Mouse (Mus musculus) erythroblast, adult 5-6 weeks (primary cell): ENCODE measurements around the gene Nlrp1b. TPM values are rescaled to one million over a fixed set of nuclear protein-coding genes. Genes with fewer than 3 reads are reported as not detected.

Experiments
- ATAC-seq: replicated peaks from 2 replicates; pipeline ENCODE4 v1.8.0; 2016; ENCODE audit warnings: moderate number of reproducible peaks, mild to moderate bottlenecking, moderate TSS enrichment, inconsistent platforms; ENCODE audit not compliant: poor library complexity, low FRiP score, severe bottlenecking
- total RNA-seq, 2 experiments: library from RNA; stranded (forward) in 1 of 2; stranded (reverse) in 1 of 2; fragments of 150-400 nt in 1 of 2; fragments of 200-764, 138-1000 nt in 1 of 2; gene quantifications; 2 replicates each; pipeline versions ENCODE4 v1.2.3 to v1.2.4; 2015 to 2017; ENCODE audit warnings: low replicate concordance in 2 of 2

Nlrp1b gene
- total RNA-seq (2015; ENCODE audit: low replicate concordance) (0.38 TPM in 1 of 2 replicates, not detected in the other), total RNA-seq (2017; ENCODE audit: low replicate concordance) (0.51 and 0.84 TPM in 2 replicates)

DNA sequence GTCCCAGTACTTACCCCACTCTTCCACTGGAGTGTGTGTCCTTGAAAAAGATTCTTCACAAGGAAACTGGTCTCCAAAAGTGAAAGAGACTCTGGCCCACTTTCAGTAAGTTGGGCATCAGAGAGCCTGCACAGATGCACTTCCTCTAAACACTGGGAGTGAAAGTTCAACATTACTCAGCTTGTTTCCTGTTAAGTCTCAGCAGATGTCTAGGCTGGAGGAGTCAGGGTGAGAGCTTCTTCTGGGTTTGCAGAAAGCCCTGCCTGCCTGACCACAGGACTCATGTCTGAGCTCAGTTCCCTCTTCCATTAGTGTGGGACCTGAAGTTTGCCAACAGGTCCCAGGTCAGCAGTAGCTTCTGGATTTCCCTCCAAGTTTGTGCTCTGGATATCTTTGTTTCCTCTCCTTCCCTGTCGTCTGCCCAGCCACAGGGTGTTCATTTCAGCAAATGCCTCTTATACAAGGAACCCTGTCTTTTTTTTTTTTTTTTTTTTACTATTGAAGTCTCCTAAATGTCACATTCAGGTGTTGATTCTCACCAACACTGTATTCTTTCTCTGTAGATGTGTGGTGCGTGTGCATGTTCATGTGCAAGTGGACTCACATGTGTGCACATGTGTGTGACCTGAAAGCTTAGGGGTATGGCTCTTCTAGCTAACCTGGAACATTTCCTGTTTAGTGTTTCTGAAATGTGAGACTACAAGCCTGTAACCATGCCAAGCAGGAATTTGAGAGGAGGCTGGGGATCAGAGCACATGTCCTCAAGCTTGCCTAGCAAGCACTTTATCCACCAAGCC is at the start of gene Nlrp1b:
Gene Nlrp1b, minus strand, starts transcription at position 50 of the 797 bp plus-strand sequence.
- no peak for ATAC-seq

DNA sequence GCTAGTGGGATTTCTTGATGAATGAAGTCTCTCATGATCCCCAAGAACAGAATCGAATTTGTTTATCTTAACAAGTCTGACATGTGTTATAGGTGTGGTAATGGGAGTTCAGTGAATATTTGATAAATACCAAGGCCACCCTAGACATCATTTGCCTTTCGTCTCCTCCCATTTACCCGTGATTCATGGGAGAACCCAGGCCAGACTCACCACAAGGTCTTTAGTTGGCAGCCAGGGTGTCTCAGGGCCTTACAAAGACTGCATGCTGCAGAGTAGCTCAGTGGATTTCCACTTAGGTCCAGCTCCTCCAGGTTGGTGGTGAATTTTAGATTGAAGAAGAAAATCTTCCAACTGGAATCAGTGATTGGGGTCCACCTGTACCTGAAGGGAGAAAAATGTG is 30.5 kb upstream of the Nlrp1b start:
- ATAC-seq = no peak

- ATAC-seq = no peak
Measured at GRCm38 (mm10) chr11:71251333-71251732, 20.8 kb upstream of the Nlrp1b start.

GRCm38 (mm10) chr11:71224614-71225013 is 5.9 kb downstream of the Nlrp1b start:
- ATAC-seq = no peak

DNA sequence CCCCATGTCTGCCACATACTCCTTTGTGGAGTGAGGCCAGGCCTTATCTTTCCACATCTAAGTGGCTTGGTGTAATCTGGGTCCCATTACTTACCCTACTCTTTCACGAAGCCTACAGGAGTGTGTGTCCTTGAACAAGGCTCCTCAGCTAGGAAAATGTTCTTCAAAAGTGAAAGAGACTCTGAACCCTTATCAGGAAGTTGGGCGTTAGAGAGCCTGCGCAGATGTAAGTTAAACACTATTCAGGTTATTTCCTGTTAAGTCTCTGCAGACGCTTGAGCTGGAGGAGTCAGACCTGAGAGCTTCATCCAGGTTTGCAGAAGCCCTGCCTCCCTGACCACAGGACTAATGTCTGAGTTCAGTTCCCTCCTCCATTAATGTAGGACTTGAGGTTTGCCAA is 27.8 kb downstream of the Nlrp1b start:
- no peak for ATAC-seq

- no peak for ATAC-seq
Measured at GRCm38 (mm10) chr11:71199349-71199748, 31.2 kb downstream of the Nlrp1b start.

DNA sequence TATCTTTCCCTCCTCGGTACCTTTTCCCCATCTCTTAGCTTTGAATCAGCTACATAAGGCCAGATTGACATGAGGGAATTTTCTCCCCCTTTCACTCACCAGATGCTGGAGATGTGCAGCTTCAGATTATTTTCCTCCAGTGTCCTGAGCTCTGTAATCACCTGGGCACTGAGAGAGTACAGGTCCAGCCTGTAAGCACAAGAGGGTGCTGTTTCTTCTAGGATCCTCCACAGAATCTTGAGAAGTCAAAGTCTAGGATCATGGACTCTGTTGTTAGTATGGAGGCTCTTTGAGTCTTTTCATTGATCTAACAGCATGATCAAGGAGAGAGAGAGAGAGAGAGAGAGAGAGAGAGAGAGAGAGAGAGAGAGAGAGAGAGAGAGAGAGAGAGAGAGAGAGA is 60.9 kb downstream of the Nlrp1b start:
- no peak for ATAC-seq

DNA sequence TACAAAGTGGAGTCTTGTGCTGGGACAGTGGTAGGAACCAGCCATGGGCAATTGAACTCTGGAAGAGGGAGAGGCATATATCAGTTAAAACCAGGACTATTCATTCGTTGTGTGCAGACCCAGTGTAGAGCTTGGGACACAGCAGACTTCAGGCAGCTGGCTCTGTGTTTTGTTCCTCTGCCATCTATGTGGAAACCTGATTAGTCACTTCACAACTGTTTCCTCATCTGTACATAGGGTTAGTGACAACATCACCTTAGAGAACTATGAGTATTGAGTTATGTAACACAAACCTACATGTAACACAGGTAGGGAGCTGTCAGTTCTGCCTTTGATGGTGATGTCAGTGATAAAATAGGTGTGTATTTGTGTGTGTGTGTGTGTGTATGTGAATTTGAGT is 66.4 kb downstream of the Nlrp1b start:
- ATAC-seq = no peak

DNA sequence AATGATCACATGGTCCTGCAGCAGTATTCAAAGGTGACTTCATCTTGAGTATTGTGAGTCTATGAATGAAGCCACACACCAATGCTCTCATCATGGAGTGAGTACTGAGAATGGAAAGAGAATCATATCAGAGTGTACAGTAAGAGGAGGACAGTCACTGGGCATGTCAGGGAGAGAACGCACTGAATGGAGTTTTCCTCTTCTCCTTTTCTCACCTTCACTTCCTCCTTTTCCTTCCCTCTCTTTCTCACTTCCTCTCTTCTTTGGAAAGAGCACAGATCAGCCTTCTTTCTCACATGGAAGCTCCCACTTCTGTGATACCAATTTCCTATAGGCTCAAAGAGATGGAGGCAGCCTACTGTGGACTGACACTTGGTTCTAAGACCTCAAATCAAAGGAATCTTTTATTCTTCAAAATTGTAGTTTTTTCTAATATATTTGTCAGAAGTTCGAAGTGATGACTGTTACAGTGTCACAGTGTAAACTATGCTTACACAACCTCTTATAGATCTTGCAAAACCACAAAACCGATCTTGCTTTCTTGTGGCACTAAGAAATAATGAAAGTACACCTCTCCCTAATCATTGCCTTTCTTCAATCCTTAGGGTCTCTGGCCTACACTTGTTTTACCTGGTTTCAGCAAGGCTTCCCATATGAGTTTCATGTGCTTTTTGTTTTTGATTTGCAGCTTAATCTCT is 70.9 kb downstream of the Nlrp1b start:
- no peak for ATAC-seq

GRCm38 (mm10) chr11:71155272-71155671 is 75.3 kb downstream of the Nlrp1b start:
- ATAC-seq = no peak

DNA sequence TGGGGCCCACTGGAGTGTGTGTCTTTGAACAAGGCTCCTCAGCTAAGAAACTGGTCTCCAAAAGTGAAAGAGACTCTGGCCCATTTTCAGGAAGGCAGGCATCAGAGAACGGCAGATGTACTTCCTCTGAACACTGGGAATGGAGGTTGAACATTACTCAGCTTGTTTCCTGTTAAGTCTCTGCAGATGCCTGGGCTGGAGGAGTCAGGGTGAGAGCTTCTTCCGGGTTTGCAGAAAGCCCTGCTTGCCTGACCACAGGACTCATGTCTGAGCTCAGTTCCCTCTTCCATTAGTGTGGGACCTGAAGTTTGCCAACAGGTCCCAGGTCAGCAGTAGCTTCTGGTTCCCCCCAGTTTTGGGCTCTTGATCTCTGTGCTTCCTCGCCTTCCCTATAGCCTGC is 85.9 kb downstream of the Nlrp1b start, which contains the start of gene Nlrp1a:
Gene Nlrp1a, minus strand, starts transcription at position 44 of the 400 bp plus-strand sequence.
- no peak for ATAC-seq

DNA sequence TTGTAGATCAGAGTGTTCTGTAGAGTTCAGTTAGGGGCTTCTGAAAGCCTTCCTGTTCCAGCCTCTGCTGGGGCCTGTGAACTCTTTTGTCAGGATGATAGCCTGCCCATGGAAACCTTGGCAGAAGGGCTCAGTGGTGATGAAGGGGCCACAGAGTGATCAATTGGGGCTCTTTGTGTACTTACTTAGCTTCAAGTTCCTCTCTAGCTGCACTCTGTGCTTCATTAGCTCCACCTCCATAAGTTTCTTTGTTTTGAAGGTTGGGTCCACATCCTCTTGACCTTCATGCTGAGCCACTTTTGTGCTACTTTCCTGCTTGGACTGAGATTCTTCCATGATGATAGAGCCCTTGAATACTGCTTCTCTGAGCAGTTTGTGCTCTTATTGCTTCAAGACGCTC is 88.5 kb downstream of the Nlrp1b start:
- no peak for ATAC-seq

GRCm38 (mm10) chr11:71107128-71107527 is 123.4 kb downstream of the Nlrp1b start:
- ATAC-seq = no peak

DNA sequence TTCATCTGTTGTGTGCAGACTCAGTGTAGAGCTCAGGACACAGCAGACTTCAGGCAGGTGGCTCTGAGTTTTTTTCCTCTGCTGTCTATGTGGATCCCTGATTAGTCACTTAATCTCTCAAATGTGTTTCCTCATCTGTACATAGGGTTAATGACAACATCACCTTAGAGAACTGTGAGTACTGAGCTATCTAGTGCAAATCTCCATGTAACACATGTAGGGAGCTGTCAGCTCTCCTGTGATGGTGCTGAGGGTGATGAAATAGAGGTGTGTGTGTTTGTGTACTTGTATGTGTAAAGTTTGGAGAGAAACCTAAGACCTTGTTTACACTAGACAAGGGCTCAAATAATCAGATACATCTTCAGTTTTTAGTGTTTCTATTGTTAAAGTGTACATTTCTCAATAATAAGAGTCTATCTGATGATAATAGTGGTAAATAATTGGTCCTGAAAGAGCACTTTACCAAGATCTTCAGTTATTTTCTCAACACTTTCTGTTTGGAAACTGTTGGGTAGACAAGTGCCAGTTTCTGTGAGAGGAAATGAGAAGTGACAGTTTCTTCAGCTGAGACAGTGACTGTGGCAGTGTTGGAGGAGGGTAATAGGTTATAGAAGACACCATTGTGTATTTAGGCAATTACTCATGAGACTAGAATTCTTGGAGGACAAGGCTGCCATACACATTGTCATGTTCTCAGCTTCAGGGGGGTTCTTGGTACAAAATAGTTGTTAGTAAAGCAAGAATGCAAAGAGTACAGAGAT is 124.1 kb downstream of the Nlrp1b start:
- ATAC-seq = no peak

DNA sequence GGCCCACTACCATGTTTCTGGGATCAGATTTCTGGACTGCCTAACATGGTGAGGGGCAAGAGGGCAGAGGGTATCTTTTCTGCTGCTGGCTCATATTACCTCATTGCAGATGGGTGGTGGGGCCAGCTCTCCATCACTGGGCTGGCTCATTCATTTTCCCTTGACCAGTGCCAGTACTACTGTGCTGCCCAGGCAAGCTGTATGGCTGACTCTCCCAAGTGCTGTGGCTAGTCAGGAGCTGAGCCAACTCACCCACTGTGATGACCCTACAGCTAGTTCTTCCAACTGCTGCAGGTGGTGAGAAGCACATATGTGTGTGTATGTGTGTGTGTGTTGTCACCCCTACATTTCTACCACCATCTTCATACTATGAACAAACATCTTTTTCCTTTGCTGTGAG is 126.6 kb downstream of the Nlrp1b start:
- ATAC-seq = no peak

Other genes with a start within 250 kb of the Nlrp1b start
- 72.8 and 93.0 TPM in 2 replicates for gene C1qbp, start 247.7 kb downstream of the Nlrp1b start, total RNA-seq (2015; ENCODE audit: low replicate concordance)
- 10.1 and 11.7 TPM in 2 replicates for gene C1qbp, start 247.7 kb downstream of the Nlrp1b start, total RNA-seq (2017; ENCODE audit: low replicate concordance)
- gene Dhx33, start 226.3 kb downstream of the Nlrp1b start, total RNA-seq (2015; ENCODE audit: low replicate concordance) = 2.3 and 3.3 TPM in 2 replicates
- gene Dhx33, start 226.3 kb downstream of the Nlrp1b start, total RNA-seq (2017; ENCODE audit: low replicate concordance) = 5.6 and 6.6 TPM in 2 replicates
- gene Mis12, start 211.1 kb downstream of the Nlrp1b start, total RNA-seq (2015; ENCODE audit: low replicate concordance) = 10.0 and 14.6 TPM in 2 replicates
- 18.7 and 20.6 TPM in 2 replicates for gene Mis12, start 211.1 kb downstream of the Nlrp1b start, total RNA-seq (2017; ENCODE audit: low replicate concordance)
- gene Derl2, start 210.9 kb downstream of the Nlrp1b start, total RNA-seq (2015; ENCODE audit: low replicate concordance) = 11.0 and 11.7 TPM in 2 replicates
- gene Derl2, start 210.9 kb downstream of the Nlrp1b start, total RNA-seq (2017; ENCODE audit: low replicate concordance) = 6.1 and 8.6 TPM in 2 replicates
- gene 6330403K07Rik, start 197.2 kb downstream of the Nlrp1b start, total RNA-seq (2015; ENCODE audit: low replicate concordance) = not detected in 2 replicates
- not detected in 2 replicates for gene 6330403K07Rik, start 197.2 kb downstream of the Nlrp1b start, total RNA-seq (2017; ENCODE audit: low replicate concordance)
- 0.38 and 1.0 TPM in 2 replicates for gene Nlrp1a, start 86.0 kb downstream of the Nlrp1b start, total RNA-seq (2015; ENCODE audit: low replicate concordance)
- gene Nlrp1a, start 86.0 kb downstream of the Nlrp1b start, total RNA-seq (2017; ENCODE audit: low replicate concordance) = 3.2 and 3.5 TPM in 2 replicates